Mouse (Mus musculus) small intestine, adult 2 months (tissue): ENCODE results near the gene Optc.

ENCODE experiments used
- CTCF ChIP-seq: fragments of 200-500 bp; IDR thresholded peaks from 2 replicates; pipeline ENCODE4 v1.5.1; 2012; ENCODE audit warnings: low read depth, mild to moderate bottlenecking, control low read depth, inconsistent platforms, low read length, moderate library complexity, mixed read lengths; ENCODE audit not compliant: insufficient replicate concordance, insufficient read length; ENCODE audit errors: extremely low read depth
- POLR2A ChIP-seq: fragments of 200-500 bp; IDR thresholded peaks from 2 replicates; pipeline ENCODE4 v1.6.1; 2012; ENCODE audit warnings: low read depth, mild to moderate bottlenecking, control low read depth, inconsistent platforms, low read length, moderate library complexity

DNA sequence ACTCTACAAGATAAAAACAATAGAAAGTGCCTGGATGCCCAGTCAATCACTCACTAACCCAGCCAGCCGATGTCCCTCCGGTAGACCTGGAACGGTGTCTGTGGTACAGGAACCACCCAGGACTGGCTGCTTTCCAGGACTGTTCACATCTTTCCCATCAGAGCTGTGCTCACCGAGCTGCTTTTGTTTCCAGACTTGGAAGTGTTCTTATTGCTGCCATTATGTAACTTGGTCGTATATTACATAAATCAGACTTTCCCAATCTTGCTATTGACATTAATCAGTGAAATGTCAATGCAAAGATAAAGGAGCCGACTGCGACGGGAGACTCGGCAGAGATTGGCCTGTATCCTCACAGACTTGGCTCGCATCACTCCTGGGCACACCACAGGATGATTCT is 36.6 kb downstream of the Optc start:
- TF ChIP-seq POLR2A = no peak
- TF ChIP-seq CTCF = no peak
